Mouse (Mus musculus) hindbrain, embryonic 15.5 days (tissue): ENCODE measurements at regions not wholly inside any gene's neighbourhood (a gene's known extent, or its start where the extent isn't known, plus 50 kb on each side); places are given as distances from the start of the nearest gene placed in this dataset.

Source experiments
- ATAC-seq: fragments of 200-750 bp; cut with Nextera tagmentation; 2 replicates; pipeline ENCODE4 v1.8.0; 2017; ENCODE audit warnings: low read depth, moderate number of reproducible peaks, moderate TSS enrichment; ENCODE audit not compliant: low FRiP score
- H3K27ac ChIP-seq: fragments of 300-500 bp; sonication (generic); replicated peaks from 2 replicates; pipeline ENCODE4 v1.5.1; 2015; ENCODE audit warnings: mild to moderate bottlenecking, inconsistent platforms
- H3K27me3 ChIP-seq: fragments of 300-500 bp; sonication (generic); 2 replicates; pipeline ENCODE4 v1.6.1; 2015; ENCODE audit warnings: control low read depth, inconsistent platforms
- H3K36me3 ChIP-seq: fragments of 300-500 bp; sonication (generic); 2 replicates; pipeline ENCODE4 v1.6.1; 2015; ENCODE audit warnings: control low read depth, inconsistent platforms
- H3K4me1 ChIP-seq: fragments of 300-500 bp; sonication (generic); replicated peaks from 2 replicates; pipeline ENCODE4 v1.6.1; 2015; ENCODE audit warnings: control low read depth, inconsistent platforms
- H3K4me2 ChIP-seq: fragments of 300-500 bp; sonication (generic); 2 replicates; pipeline ENCODE4 v1.6.1; 2015; ENCODE audit warnings: moderate library complexity, mild to moderate bottlenecking, inconsistent platforms
- H3K4me3 ChIP-seq: fragments of 300-500 bp; sonication (generic); 2 replicates; pipeline ENCODE4 v1.5.1; 2015; ENCODE audit warnings: mild to moderate bottlenecking, inconsistent platforms
- H3K9ac ChIP-seq: fragments of 300-500 bp; sonication (generic); 2 replicates; pipeline ENCODE4 v1.6.1; 2015; ENCODE audit warnings: inconsistent platforms
- H3K9me3 ChIP-seq: fragments of 300-500 bp; sonication (generic); 2 replicates; pipeline ENCODE4 v1.6.1; 2016; ENCODE audit warnings: control low read depth, inconsistent platforms
- WGBS: fragments of 180-500 bp; shearing (Covaris S2); methylation state at CpG from one replicate; pipeline ENCODE4 v1.1.7; 2015; 5-methylcytosine and 5-hydroxymethylcytosine counted together

GRCm38 (mm10) chr15:18189622-18190308 lies 629.0 kb upstream of the Cdh10 start:
- Histone ChIP-seq H3K4me3 (no peak overlapping the region), H3K4me1 (no peaks in the 10 kb centered on the region), H3K27ac (no peak overlapping the region), H3K4me2 (no peak overlapping the region), H3K36me3 (no peaks in the 10 kb centered on the region), H3K9me3 (no peaks in the 10 kb centered on the region), H3K9ac (no peak overlapping the region), H3K27me3 (no peaks in the 10 kb centered on the region)
- 39% methylated on average over 5 of the region's 5 CpGs for WGBS
- ATAC-seq = peak; percentile 83

- WGBS = 93% methylated on average over 1 of the region's 1 CpGs
- H3K27ac ChIP-seq = no peak overlapping the region
- no peaks in the 10 kb centered on the region for H3K4me1 ChIP-seq
Observed at GRCm38 (mm10) chr15:18190490-18190889, 628.3 kb upstream of the Cdh10 start.

GRCm38 (mm10) chr15:18211102-18211501 lies 607.6 kb upstream of the Cdh10 start:
- Histone ChIP-seq H3K27ac (no peak overlapping the region), H3K36me3 (no peaks in the 10 kb centered on the region), H3K4me2 (no peak overlapping the region), H3K4me3 (no peak overlapping the region), H3K4me1 (no peaks in the 10 kb centered on the region), H3K27me3 (no peaks in the 10 kb centered on the region), H3K9ac (no peak overlapping the region), H3K9me3 (no peaks in the 10 kb centered on the region)
- ATAC-seq = no peak
- 70% methylated on average over 2 of the region's 2 CpGs for WGBS

More at GRCm38 (mm10) chr15:18190490-18190889, 628.3 kb upstream of the Cdh10 start:
- Histone ChIP-seq H3K36me3 (no peaks in the 10 kb centered on the region), H3K27me3 (no peaks in the 10 kb centered on the region), H3K9ac (no peak overlapping the region), H3K4me3 (no peak overlapping the region), H3K9me3 (no peaks in the 10 kb centered on the region), H3K4me2 (no peak overlapping the region)
- no peak for ATAC-seq

- H3K4me1 ChIP-seq = no peaks in the 10 kb centered on the region
- H3K27ac ChIP-seq = no peak overlapping the region
- H3K4me3 ChIP-seq = no peak overlapping the region
- H3K9me3 ChIP-seq = no peaks in the 10 kb centered on the region
- ATAC-seq = no peak
- no peak overlapping the region for H3K9ac ChIP-seq
- no peaks in the 10 kb centered on the region for H3K27me3 ChIP-seq
- H3K4me2 ChIP-seq = no peak overlapping the region
- no peaks in the 10 kb centered on the region for H3K36me3 ChIP-seq
Observed at GRCm38 (mm10) chr15:18219913-18220312, 598.8 kb upstream of the Cdh10 start.
